8 mouse cellular contexts compared by ENCODE assay signal in genomic region chr8:48098792-48099191, GRCm38 (mm10). TPM values are rescaled to one million over a fixed set of nuclear protein-coding genes. Genes with fewer than 3 reads are reported as not detected.
DNase-seq lines count a peak whose midpoint lies in the region; ATAC-seq and TF ChIP-seq lines count a peak whose summit lies in the region.

Dctd (plus strand) TSS chr8:48099092.

- no peak for TF ChIP-seq POLR2A in kidney, adult 2 months (IDR thresholded peaks at IDR 0.05; ENCODE audit: low read depth, low read length)

- DNase-seq in left cerebral cortex, adult 2 months (ENCODE audit: extremely low spot score in 1 of 2, low spot score in 2 of 2): no peak
- DNase-seq in left cerebral cortex, adult 8-10 months (ENCODE audit: low spot score in 2 of 2): no peak
- no peak for DNase-seq in embryonic facial prominence, embryonic 14.5 days (ENCODE audit: low spot score)
- DNase-seq in midbrain, postnatal 0 days (ENCODE audit: low spot score): no peak
- no peak for DNase-seq in lung, adult 18-20 months
- no peak for DNase-seq in c-Kit-positive CD71-positive TER-119-positive erythroid progenitor cells, embryonic 14.5 days (ENCODE audit: low spot score)
- no peak for DNase-seq in kidney, adult 2 months

- no peak for TF ChIP-seq CTCF in left cerebral cortex, adult 2 months (IDR thresholded peaks at IDR 0.05)
- no peak for TF ChIP-seq CTCF in midbrain, postnatal 0 days (IDR thresholded peaks at IDR 0.05)
- TF ChIP-seq CTCF in kidney, adult 2 months (conservative IDR thresholded peaks at IDR 0.05; ENCODE audit: insufficient read depth, insufficient read length, low read depth, low read length): no peak

- no peak for ATAC-seq in embryonic facial prominence, embryonic 14.5 days (ENCODE audit: low read depth)
- ATAC-seq in hindbrain, embryonic 15.5 days (ENCODE audit: low FRiP score, low read depth): no peak
- no peak for ATAC-seq in midbrain, postnatal 0 days (ENCODE audit: low FRiP score)

- intact Hi-C loops in left cerebral cortex, adult 2 months (cut with DNase I): loop anchor here (5.0 to 10.0 kb wide), 3 partner anchors 116 to 426 kb away; no protein-coding TSS in a partner anchor

- no peaks in the 10 kb centered on the region; the same call in 1 of the 2 replicates for H3K27me3 ChIP-seq in embryonic facial prominence, embryonic 14.5 days (replicated peaks; ENCODE audit: control insufficient read depth, insufficient read depth, low read length)
- no peaks in the 10 kb centered on the region for H3K27me3 ChIP-seq in hindbrain, embryonic 15.5 days
- H3K27me3 ChIP-seq in midbrain, postnatal 0 days (ENCODE audit: insufficient read depth, low read length): no peaks in the 10 kb centered on the region
- no peaks in the 10 kb centered on the region for H3K27me3 ChIP-seq in kidney, adult 2 months (replicated peaks; ENCODE audit: control insufficient read depth, insufficient read depth, low read length)

- H3K4me1 ChIP-seq in embryonic facial prominence, embryonic 14.5 days (ENCODE audit: control insufficient read depth, insufficient read depth, low read length): peaks cover 6% of the 10 kb centered on the region
- H3K4me1 ChIP-seq in hindbrain, embryonic 15.5 days (replicated peaks): peaks cover 15% of the 10 kb centered on the region; the same call in 1 of the 2 replicates
- no peaks in the 10 kb centered on the region for H3K4me1 ChIP-seq in midbrain, postnatal 0 days (ENCODE audit: insufficient read depth, low read length)
- 0 out of 2 replicates have a peak, but pooled peaks cover 3% of the 10 kb centered on the region for H3K4me1 ChIP-seq in kidney, adult 2 months (ENCODE audit: control insufficient read depth, insufficient read depth, low read length)

- peak within 1 kb of the TSS; percentile 43; the same call in 1 of the 2 replicates for H3K9ac ChIP-seq in embryonic facial prominence, embryonic 14.5 days (ENCODE audit: low read depth, low read length)
- peak within 1 kb of the TSS; percentile 41; the same call in 1 of the 2 replicates for H3K9ac ChIP-seq in hindbrain, embryonic 15.5 days
- H3K9ac ChIP-seq in midbrain, postnatal 0 days (replicated peaks; ENCODE audit: low read length, poor library complexity, severe bottlenecking): no peak within 1 kb of the TSS

- H3K4me3 ChIP-seq in left cerebral cortex, adult 2 months: peak within 1 kb of the TSS; percentile 50
- H3K4me3 ChIP-seq in embryonic facial prominence, embryonic 14.5 days (ENCODE audit: low read depth, low read length): peak within 1 kb of the TSS; percentile 20
- peak within 1 kb of the TSS; percentile 26 for H3K4me3 ChIP-seq in hindbrain, embryonic 15.5 days
- H3K4me3 ChIP-seq in midbrain, postnatal 0 days (ENCODE audit: low read depth, low read length): peak within 1 kb of the TSS; percentile 29
- H3K4me3 ChIP-seq in kidney, adult 2 months (ENCODE audit: insufficient read depth, low read depth, low read length): no peak within 1 kb of the TSS

- H3K9me3 ChIP-seq in embryonic facial prominence, embryonic 14.5 days (ENCODE audit: control insufficient read depth, low read length): no peaks in the 10 kb centered on the region
- no peaks in the 10 kb centered on the region for H3K9me3 ChIP-seq in hindbrain, embryonic 15.5 days
- H3K9me3 ChIP-seq in midbrain, postnatal 0 days (ENCODE audit: low read length): no peaks in the 10 kb centered on the region

- H3K4me2 ChIP-seq in embryonic facial prominence, embryonic 14.5 days (ENCODE audit: low read depth, low read length): peak within 1 kb of the TSS; percentile 54
- peak within 1 kb of the TSS; percentile 54 for H3K4me2 ChIP-seq in hindbrain, embryonic 15.5 days
- peak within 1 kb of the TSS; percentile 49 for H3K4me2 ChIP-seq in midbrain, postnatal 0 days (ENCODE audit: low read depth, low read length, poor library complexity, severe bottlenecking)

- H3K36me3 ChIP-seq in embryonic facial prominence, embryonic 14.5 days (ENCODE audit: control insufficient read depth, insufficient read depth, low read length): no peaks in the 10 kb centered on the region
- no peaks in the 10 kb centered on the region for H3K36me3 ChIP-seq in hindbrain, embryonic 15.5 days
- H3K36me3 ChIP-seq in midbrain, postnatal 0 days (ENCODE audit: insufficient read depth, low read length): no peaks in the 10 kb centered on the region
- no peaks in the 10 kb centered on the region for H3K36me3 ChIP-seq in kidney, adult 2 months (ENCODE audit: control insufficient read depth, insufficient read depth, low read length)

- 82% methylated on average over 12 of the region's 12 CpGs for WGBS in embryonic facial prominence, embryonic 14.5 days
- WGBS in hindbrain, embryonic 15.5 days: 90% methylated on average over 12 of the region's 12 CpGs
- 86% methylated on average over 12 of the region's 12 CpGs for WGBS in midbrain, postnatal 0 days
- 92% methylated on average over 12 of the region's 12 CpGs for WGBS in kidney, adult 2 months

- H3K27ac ChIP-seq in left cerebral cortex, adult 2 months: no peak within 1 kb of the TSS
- H3K27ac ChIP-seq in embryonic facial prominence, embryonic 14.5 days (replicated peaks; ENCODE audit: low read depth, low read length): no peak within 1 kb of the TSS
- H3K27ac ChIP-seq in hindbrain, embryonic 15.5 days (replicated peaks): peak within 1 kb of the TSS; percentile 69
- peak within 1 kb of the TSS; percentile 59 for H3K27ac ChIP-seq in midbrain, postnatal 0 days (ENCODE audit: low read depth, low read length)
- no peak within 1 kb of the TSS for H3K27ac ChIP-seq in kidney, adult 2 months (ENCODE audit: insufficient read depth, low read depth, low read length)

RNA-seq across cellular contexts. Expression of gene Dctd, which starts in this region (rescaled TPM):
- 1 to 10 TPM; 6.9 TPM for total RNA-seq in left cerebral cortex, adult 2 months (2021)
- total RNA-seq in left cerebral cortex, adult 8-10 months (2022): 1 to 10 TPM; 6.5 to 7.9 (median 7.2) TPM
- 28.2 and 30.4 TPM in 2 replicates for polyA plus RNA-seq in embryonic facial prominence, embryonic 14.5 days (2014; fragmentation: Nextera tagmentation; extraction: Ambion mirVana)
- polyA plus RNA-seq in hindbrain, embryonic 15.5 days (2015; fragmentation: Nextera tagmentation; extraction: Ambion mirVana): 10.9 and 14.7 TPM in 2 replicates
- 14.2 and 20.9 TPM in 2 replicates for total RNA-seq in midbrain, postnatal 0 days (2014; rRNA removed)
- 11.7 and 12.9 TPM in 2 replicates for polyA plus RNA-seq in midbrain, postnatal 0 days (2015; fragmentation: Nextera tagmentation; extraction: Ambion mirVana)
- polyA plus RNA-seq in kidney, adult 2 months (2012; rRNA removed): 1.3 and 1.8 TPM in 2 replicates

Comparison
In these comparisons a context has a peak if more than half of its experiments do, and no peak if none do; other contexts are left out.
1. H3K27ac ChIP-seq: peak in hindbrain, embryonic 15.5 days (single experiment) and midbrain, postnatal 0 days (single experiment); none in left cerebral cortex, adult 2 months (single experiment), embryonic facial prominence, embryonic 14.5 days (single experiment) and kidney, adult 2 months (single experiment).
2. Peak in every context shown above with its lines, with median percentiles within 50 percentile points of each other: H3K4me2 ChIP-seq.